ENCODE assay signal across 14 mouse cellular contexts in genomic region chr8:87297331-87297730, GRCm38 (mm10).
"Had no signal": no experiment of that assay in that cellular context is flagged by ENCODE, and none has a peak within 500 bp of the region (broad histone marks: within the 10 kb centered on the region; RNA-seq: fewer than 3 reads in every experiment).

No protein-coding gene starts in this region.

- DNase-seq: kidney, adult 2 months; kidney, postnatal 14 days; layer of hippocampus, adult 9-11 months; layer of hippocampus, postnatal 36 days; lung, adult 18-20 months; right cerebral cortex, postnatal 25 days; thymus, adult 18-20 months; thymus, postnatal 14 days had no signal

- H3K27ac ChIP-seq: kidney, embryonic 15.5 days; limb, embryonic 13.5 days; liver, embryonic 14.5 days; midbrain, embryonic 12.5 days; stomach, postnatal 0 days had no signal

- H3K4me3 ChIP-seq: kidney, embryonic 15.5 days; limb, embryonic 13.5 days; midbrain, embryonic 12.5 days had no signal

- ATAC-seq: midbrain, embryonic 16.5 days had no signal
